Mouse (Mus musculus): ENCODE results near the gene Vsnl1.

The Vsnl1 gene

GRCm38 (mm10) chr12:11436497-11437265, at the start of gene Vsnl1:
Vsnl1 (minus strand) TSS chr12:11436613.
- peak; percentile 88 for DNase-seq (ENCODE audit: low spot score)

GRCm38 (mm10) chr12:11456632-11457031, 20.2 kb upstream of the Vsnl1 start:
- no peak for DNase-seq (ENCODE audit: low spot score)

GRCm38 (mm10) chr12:11456213-11456612, 19.8 kb upstream of the Vsnl1 start:
- DNase-seq (ENCODE audit: low spot score) = no peak

- DNase-seq (ENCODE audit: low spot score) = peak; percentile 84
Measured at GRCm38 (mm10) chr12:11455549-11456194, 19.3 kb upstream of the Vsnl1 start, which contains the start of gene Rad51ap2. Rad51ap2 (plus strand) TSS chr12:11456079.

GRCm38 (mm10) chr12:11454146-11454545, 17.7 kb upstream of the Vsnl1 start:
- no peak for DNase-seq (ENCODE audit: low spot score)

GRCm38 (mm10) chr12:11437907-11438447, 1.6 kb upstream of the Vsnl1 start:
- DNase-seq (ENCODE audit: low spot score) = no peak

GRCm38 (mm10) chr12:11437266-11437906, 973 bp upstream of the Vsnl1 start:
- DNase-seq (ENCODE audit: low spot score) = peak; percentile 86

- DNase-seq (ENCODE audit: low spot score) = no peak
Measured at GRCm38 (mm10) chr12:11436023-11436350, 426 bp downstream of the Vsnl1 start.

GRCm38 (mm10) chr12:11435246-11436022, 979 bp downstream of the Vsnl1 start:
- DNase-seq (ENCODE audit: low spot score) = no peak

- no peak for DNase-seq (ENCODE audit: low spot score)
Measured at GRCm38 (mm10) chr12:11434446-11434845, 2.0 kb downstream of the Vsnl1 start.

- no peak for DNase-seq (ENCODE audit: low spot score)
Measured at GRCm38 (mm10) chr12:11433716-11434115, 2.7 kb downstream of the Vsnl1 start.

- DNase-seq (ENCODE audit: low spot score) = no peak
Measured at GRCm38 (mm10) chr12:11433126-11433525, 3.3 kb downstream of the Vsnl1 start.

GRCm38 (mm10) chr12:11427396-11427795, 9.0 kb downstream of the Vsnl1 start:
- no peak for DNase-seq (ENCODE audit: low spot score)

- DNase-seq (ENCODE audit: low spot score) = no peak
Measured at GRCm38 (mm10) chr12:11418112-11418511, 18.3 kb downstream of the Vsnl1 start.

- no peak for DNase-seq (ENCODE audit: low spot score)
Measured at GRCm38 (mm10) chr12:11407679-11408078, 28.7 kb downstream of the Vsnl1 start.

GRCm38 (mm10) chr12:11398791-11399190, 37.6 kb downstream of the Vsnl1 start:
- DNase-seq (ENCODE audit: low spot score) = no peak

GRCm38 (mm10) chr12:11397029-11397428, 39.4 kb downstream of the Vsnl1 start:
- DNase-seq (ENCODE audit: low spot score) = no peak

GRCm38 (mm10) chr12:11395470-11395869, 40.9 kb downstream of the Vsnl1 start:
- no peak for DNase-seq (ENCODE audit: low spot score)

- no peak for DNase-seq (ENCODE audit: low spot score)
Measured at GRCm38 (mm10) chr12:11392525-11392924, 43.9 kb downstream of the Vsnl1 start.

GRCm38 (mm10) chr12:11391244-11391949, 45.0 kb downstream of the Vsnl1 start:
- DNase-seq (ENCODE audit: low spot score) = no peak

- no peak for DNase-seq (ENCODE audit: low spot score)
Measured at GRCm38 (mm10) chr12:11389141-11389540, 47.3 kb downstream of the Vsnl1 start.
